Mouse (Mus musculus) liver, postnatal 0 days (tissue): Measurements from ENCODE around the gene Gm12166.

Experiments
- CTCF ChIP-seq: sonication (generic); IDR thresholded peaks from 2 replicates; pipeline ENCODE4 v1.5.1; 2016; ENCODE audit warnings: antibody characterized with exemption, low read depth
- EP300 ChIP-seq: IDR thresholded peaks from 2 replicates; pipeline ENCODE4 v1.6.1; 2016; ENCODE audit warnings: antibody characterized with exemption, low read depth, mild to moderate bottlenecking

DNA sequence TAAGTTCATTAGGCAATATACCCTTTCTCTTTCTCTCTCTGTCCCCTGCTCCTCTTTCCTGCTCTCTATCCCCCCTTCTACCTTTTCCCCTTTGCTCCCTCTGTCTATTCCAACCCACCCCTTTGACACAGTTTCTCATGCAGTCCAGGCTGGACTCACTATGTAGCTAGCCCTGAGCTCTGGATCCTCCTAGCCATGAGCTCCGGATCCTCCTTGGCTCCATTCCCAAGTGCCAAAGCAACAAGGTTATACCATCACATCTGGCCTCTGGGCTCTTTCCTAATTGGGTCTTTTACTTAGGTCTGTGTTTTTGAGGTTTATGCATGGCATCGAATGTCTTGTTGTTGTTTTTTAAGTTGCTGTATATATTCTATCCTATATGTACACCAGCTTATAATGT is 29.0 kb upstream of the Gm12166 start:
- TF ChIP-seq CTCF (no peak), EP300 (no peak)
